Mouse (Mus musculus) CH12F3 (cell line): ENCODE data around the gene Cpne4.

Experiments used
- in situ Hi-C: fragments of 300-500 bp; cut with MboI; formaldehyde crosslinking; loops from 2 replicates; pipeline ENCODE4 v1.14.3; 2020; ENCODE audit warnings: low sequenced_read_pairs

Gene Cpne4

GRCm38 (mm10) chr9:104678571-104678970 lies 131.5 kb downstream of the Cpne4 start:
- in situ Hi-C loops = no loop called here

- in situ Hi-C loops = no loop called here
These were observed 140.0 kb downstream of the Cpne4 start for GRCm38 (mm10) chr9:104687051-104687450.

- in situ Hi-C loops = no loop called here
These were observed 146.1 kb downstream of the Cpne4 start for GRCm38 (mm10) chr9:104693145-104693544.

GRCm38 (mm10) chr9:104710831-104711230 lies 163.7 kb downstream of the Cpne4 start:
- in situ Hi-C loops = no loop called here

GRCm38 (mm10) chr9:104725311-104725710 lies 178.2 kb downstream of the Cpne4 start:
- in situ Hi-C loops = no loop called here

GRCm38 (mm10) chr9:104742661-104743380 lies 195.7 kb downstream of the Cpne4 start:
- in situ Hi-C loops = no loop called here

- in situ Hi-C loops = no loop called here
These were observed 208.4 kb downstream of the Cpne4 start for GRCm38 (mm10) chr9:104755519-104755918.

- in situ Hi-C loops = no loop called here
These were observed 212.9 kb downstream of the Cpne4 start for GRCm38 (mm10) chr9:104760031-104760430.

GRCm38 (mm10) chr9:104776198-104776815 lies 229.2 kb downstream of the Cpne4 start:
- in situ Hi-C loops = no loop called here

GRCm38 (mm10) chr9:104777135-104777534 lies 230.0 kb downstream of the Cpne4 start:
- in situ Hi-C loops = no loop called here

- in situ Hi-C loops = no loop called here
These were observed 230.7 kb downstream of the Cpne4 start for GRCm38 (mm10) chr9:104777780-104778179.

GRCm38 (mm10) chr9:104796601-104797000 lies 249.5 kb downstream of the Cpne4 start:
- in situ Hi-C loops = no loop called here

- in situ Hi-C loops = no loop called here
These were observed 257.7 kb downstream of the Cpne4 start for GRCm38 (mm10) chr9:104804776-104805175.

- in situ Hi-C loops = no loop called here
These were observed 267.6 kb downstream of the Cpne4 start for GRCm38 (mm10) chr9:104814681-104815080.

GRCm38 (mm10) chr9:104828646-104829045 lies 281.6 kb downstream of the Cpne4 start:
- in situ Hi-C loops = no loop called here

- in situ Hi-C loops = no loop called here
These were observed 286.0 kb downstream of the Cpne4 start for GRCm38 (mm10) chr9:104832934-104833539.

- in situ Hi-C loops = no loop called here
These were observed 290.8 kb downstream of the Cpne4 start for GRCm38 (mm10) chr9:104837931-104838330.

GRCm38 (mm10) chr9:104841278-104841677 lies 294.2 kb downstream of the Cpne4 start:
- in situ Hi-C loops = no loop called here

GRCm38 (mm10) chr9:104845226-104845930 lies 298.3 kb downstream of the Cpne4 start:
- in situ Hi-C loops = no loop called here

GRCm38 (mm10) chr9:104853701-104854100 lies 306.6 kb downstream of the Cpne4 start:
- in situ Hi-C loops = no loop called here

GRCm38 (mm10) chr9:104854245-104854921 lies 307.3 kb downstream of the Cpne4 start:
- in situ Hi-C loops = no loop called here
